Mouse (Mus musculus) heart, embryonic 14.5 days (tissue): ENCODE results near the gene Efcab10. TPM values are rescaled to one million over a fixed set of nuclear protein-coding genes. Genes with fewer than 3 reads are reported as not detected.

Experiments
- ATAC-seq: fragments of 200-750 bp; cut with Nextera tagmentation; 2 replicates; pipeline ENCODE4 v1.8.0; 2017; ENCODE audit warnings: low read depth, moderate TSS enrichment; ENCODE audit not compliant: insufficient number of reproducible peaks, insufficient read depth, low FRiP score
- H3K27ac ChIP-seq, 2 experiments: fragments of 200-500 bp in 1 of 2; fragments of 300-500 bp in 1 of 2; sonication (generic) in 1 of 2; replicated peaks in 1 of 2; 2 replicates each; pipeline ENCODE4 v1.5.1; 2012 to 2014; ENCODE audit warnings: low read depth in 2 of 2, low read length in 2 of 2, control low read depth in 1 of 2, mild to moderate bottlenecking in 1 of 2, mixed read lengths in 1 of 2; ENCODE audit not compliant: control insufficient read depth in 1 of 2, insufficient read depth in 1 of 2
- H3K27me3 ChIP-seq: fragments of 300-500 bp; sonication (generic); 2 replicates; pipeline ENCODE4 v1.6.1; 2014; ENCODE audit warnings: mild to moderate bottlenecking, low read length, control low read depth; ENCODE audit not compliant: control insufficient read depth, insufficient read depth
- H3K36me3 ChIP-seq: fragments of 300-500 bp; sonication (generic); 2 replicates; pipeline ENCODE4 v1.6.1; 2014; ENCODE audit warnings: mild to moderate bottlenecking, control low read depth, low read length, mixed read lengths; ENCODE audit not compliant: control insufficient read depth, insufficient read depth
- H3K4me1 ChIP-seq, 2 experiments: fragments of 200-500 bp in 1 of 2; fragments of 300-500 bp in 1 of 2; sonication (generic) in 1 of 2; 2 replicates each; pipeline ENCODE4 v1.6.1; 2012 to 2014; ENCODE audit warnings: low read length in 2 of 2, control low read depth in 1 of 2, mixed read lengths in 1 of 2; ENCODE audit not compliant: control insufficient read depth in 2 of 2, insufficient read depth in 2 of 2
- H3K4me2 ChIP-seq: fragments of 300-500 bp; sonication (generic); 2 replicates; pipeline ENCODE4 v1.6.1; 2014; ENCODE audit warnings: mild to moderate bottlenecking, low read length
- H3K4me3 ChIP-seq, 2 experiments: fragments of 200-500 bp in 1 of 2; fragments of 300-500 bp in 1 of 2; sonication (generic) in 1 of 2; 2 replicates each; pipeline ENCODE4 v1.5.1; 2012 to 2014; ENCODE audit warnings: low read length in 2 of 2, mild to moderate bottlenecking in 2 of 2, control low read depth in 1 of 2, low read depth in 1 of 2, moderate library complexity in 1 of 2; ENCODE audit not compliant: control insufficient read depth in 1 of 2, insufficient read depth in 1 of 2
- H3K9ac ChIP-seq: fragments of 300-500 bp; sonication (generic); 2 replicates; pipeline ENCODE4 v1.6.1; 2014; ENCODE audit warnings: mild to moderate bottlenecking, low read length
- H3K9me3 ChIP-seq: fragments of 300-500 bp; sonication (generic); 2 replicates; pipeline ENCODE4 v1.6.1; 2016; ENCODE audit warnings: low read length, control low read depth; ENCODE audit not compliant: control insufficient read depth
- WGBS: fragments of 180-500 bp; shearing (Covaris S2); extraction: QIAGEN DNeasy Blood & Tissue Kit; methylation state at CpG from one replicate; pipeline ENCODE4 v1.1.7; 2014; 5-methylcytosine and 5-hydroxymethylcytosine counted together
- polyA plus RNA-seq: library from polyadenylated mRNA; unstranded; fragments of >200 nt; fragmentation: Nextera tagmentation; extraction: Ambion mirVana; gene quantifications from 2 replicates; pipeline ENCODE4 v1.2.1, GENCODE M21; 2014

Efcab10 gene
- polyA plus RNA-seq, 1 experiment from 2014 or later = not detected

DNA sequence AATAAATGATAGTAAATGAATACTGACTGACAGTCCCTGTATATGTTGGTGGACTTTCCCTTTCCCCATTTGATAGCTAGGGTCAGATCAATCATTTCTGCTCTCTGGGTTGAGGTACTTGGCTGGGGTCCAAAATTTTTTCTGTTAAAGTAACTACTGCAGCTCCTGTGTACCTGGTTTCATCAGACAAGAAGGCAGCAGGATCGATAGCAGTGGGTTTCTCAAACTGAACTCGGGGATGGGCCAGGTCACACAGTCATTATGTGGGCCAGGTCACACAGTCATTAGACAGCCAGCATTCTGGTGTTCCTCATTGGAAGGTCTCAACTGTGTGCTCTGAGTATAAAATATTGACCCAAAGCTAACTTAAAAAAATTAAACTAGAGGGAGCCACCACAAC lies 33.1 kb downstream of the Efcab10 start:
- Histone ChIP-seq H3K9ac (no peak overlapping the region), H3K4me2 (no peak overlapping the region), H3K9me3 (no peaks in the 10 kb centered on the region), H3K27ac (no peak overlapping the region), H3K4me1 (peaks cover 0 to 5% of the 10 kb centered on the region in 2 experiments; a peak in 2 of 4 replicates), H3K36me3 (no peaks in the 10 kb centered on the region), H3K4me3 (no peak overlapping the region), H3K27me3 (no peaks in the 10 kb centered on the region)
- no peak for ATAC-seq
- WGBS = 61% methylated on average over 2 of the region's 2 CpGs

DNA sequence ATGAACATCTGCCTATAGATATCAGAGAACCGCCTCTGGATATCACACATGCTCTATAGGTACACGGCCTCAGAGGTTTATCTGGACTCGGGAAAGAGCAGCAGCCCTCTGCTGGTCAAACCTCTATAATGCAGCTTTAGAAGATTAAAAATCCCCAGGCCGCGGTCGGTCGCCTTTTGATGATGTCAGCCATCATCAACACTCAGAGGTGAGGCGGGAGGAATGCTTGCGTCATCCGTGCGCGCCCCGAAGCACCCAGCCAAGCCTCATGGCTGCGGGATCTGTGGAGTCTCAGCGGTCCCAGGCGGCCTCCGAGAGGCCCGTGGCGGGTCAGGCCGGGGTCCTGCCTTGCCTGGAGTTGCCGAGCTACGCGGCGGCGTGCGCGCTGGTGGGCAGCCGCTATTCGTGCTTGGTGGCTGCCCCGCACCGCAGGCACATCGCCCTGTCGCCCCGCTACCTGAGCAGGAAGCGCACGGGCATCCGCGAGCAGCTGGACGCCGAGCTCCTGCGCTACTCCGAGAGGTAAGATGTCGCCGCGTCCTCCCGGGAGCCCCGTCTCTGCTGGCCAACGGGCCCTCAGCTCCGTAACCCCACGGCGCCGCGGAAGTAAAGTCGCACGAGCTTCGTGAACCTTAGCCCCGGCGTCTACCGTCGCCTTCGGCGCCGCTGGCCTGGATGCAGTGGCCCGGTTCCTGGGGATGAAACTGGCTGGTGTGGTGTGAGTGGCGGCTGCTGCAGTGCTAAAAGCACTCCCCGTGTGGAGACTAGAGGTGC lies 34.9 kb downstream of the Efcab10 start, which contains the start of gene Twistnb:
Gene Twistnb, plus strand, starts transcription at position 249 of the 774 bp plus-strand sequence.
- no peaks in the 10 kb centered on the region for H3K36me3 ChIP-seq
- peaks cover 0 to 5% of the 10 kb centered on the region in 2 experiments; a peak in 2 of 4 replicates for H3K4me1 ChIP-seq
- peak within 1 kb of the TSS; percentile 93 to 98 for H3K4me3 ChIP-seq
- no peaks in the 10 kb centered on the region for H3K9me3 ChIP-seq
- peak within 1 kb of the TSS; percentile 46 to 80; a peak in 3 of 4 replicates for H3K27ac ChIP-seq
- ATAC-seq = peak; percentile 87
- WGBS = under 1% methylated on average over 65 of the region's 66 CpGs
- peak within 1 kb of the TSS; percentile 88 for H3K4me2 ChIP-seq
- H3K27me3 ChIP-seq = no peaks in the 10 kb centered on the region
- H3K9ac ChIP-seq = peak within 1 kb of the TSS; percentile 92

DNA sequence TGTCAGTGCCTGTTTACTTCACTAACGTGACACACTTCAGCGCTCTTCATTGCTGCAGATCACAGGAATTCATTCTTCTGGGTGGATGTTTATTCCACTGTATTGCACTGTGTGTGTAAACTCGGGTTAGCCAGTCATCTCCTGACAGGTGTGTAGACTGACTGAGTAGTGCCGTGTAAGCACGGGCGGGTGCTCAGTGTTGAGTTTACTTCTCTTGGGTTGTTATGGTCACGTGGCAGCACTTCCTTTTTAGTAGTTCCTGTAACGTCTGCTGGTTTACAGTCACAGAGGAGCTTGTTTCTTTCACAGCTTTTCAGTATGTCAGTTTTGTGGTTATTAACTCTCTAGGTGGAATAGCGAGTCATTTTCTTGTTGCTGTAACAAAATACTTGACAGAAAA lies 39.2 kb downstream of the Efcab10 start:
- no peaks in the 10 kb centered on the region for H3K9me3 ChIP-seq
- no peak overlapping the region for H3K4me2 ChIP-seq
- no peak overlapping the region for H3K9ac ChIP-seq
- no peak overlapping the region for H3K27ac ChIP-seq
- no peak overlapping the region for H3K4me3 ChIP-seq
- H3K27me3 ChIP-seq = no peaks in the 10 kb centered on the region
- 0 out of 2 replicates have a peak, but pooled peaks cover 13% of the 10 kb centered on the region for H3K36me3 ChIP-seq
- WGBS = 89% methylated on average over 9 of the region's 9 CpGs
- peaks cover 0 to 5% of the 10 kb centered on the region in 2 experiments; a peak in 2 of 4 replicates for H3K4me1 ChIP-seq
- ATAC-seq = no peak

DNA sequence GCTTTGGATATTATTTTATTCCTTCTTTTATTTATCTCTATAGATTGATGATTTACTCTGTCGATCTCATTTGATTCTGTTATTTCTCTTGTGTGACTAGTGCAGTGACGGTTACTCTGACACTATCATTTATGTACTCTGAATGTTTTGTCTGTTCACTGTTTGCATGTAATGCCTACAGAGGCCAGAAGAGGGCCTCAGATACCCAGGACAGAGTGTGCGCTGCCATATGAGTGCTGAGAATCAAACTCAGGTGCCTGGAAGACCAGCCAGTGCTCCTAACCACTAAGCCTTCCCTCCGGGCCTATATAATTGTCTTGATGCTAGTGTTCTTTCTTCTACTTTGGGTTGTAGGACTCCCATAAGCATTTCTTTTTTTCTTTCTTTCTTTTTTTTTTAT lies 40.1 kb downstream of the Efcab10 start:
- H3K9ac ChIP-seq = no peak overlapping the region
- H3K9me3 ChIP-seq = no peaks in the 10 kb centered on the region
- no peak overlapping the region for H3K27ac ChIP-seq
- peaks cover 0 to 5% of the 10 kb centered on the region in 2 experiments; a peak in 2 of 4 replicates for H3K4me1 ChIP-seq
- no peak overlapping the region for H3K4me2 ChIP-seq
- H3K36me3 ChIP-seq = peaks cover 19% of the 10 kb centered on the region
- H3K4me3 ChIP-seq = no peak overlapping the region
- 95% methylated on average over 4 of the region's 4 CpGs for WGBS
- H3K27me3 ChIP-seq = no peaks in the 10 kb centered on the region
- no peak for ATAC-seq

Other genes starting within 250 kb of the Efcab10 start
- 10.1 and 10.6 TPM in 2 replicates for gene Atxn7l1, start 247.2 kb upstream of the Efcab10 start, polyA plus RNA-seq
- gene Twistnb, start 34.8 kb downstream of the Efcab10 start, polyA plus RNA-seq = 33.2 and 38.4 TPM in 2 replicates